Mouse (Mus musculus) G1E (cell line): ENCODE results near the gene Irs1.

Source experiments
- CTCF ChIP-seq: IDR thresholded peaks from 2 replicates; pipeline ENCODE4 v1.5.1; 2012; ENCODE audit warnings: low read depth, low read length, inconsistent platforms, mixed read lengths
- GATA1 ChIP-seq: IDR thresholded peaks from 2 replicates; pipeline ENCODE4 v1.6.1; 2012; ENCODE audit warnings: borderline replicate concordance, low read length, inconsistent platforms, mixed read lengths
- POLR2AphosphoS5 ChIP-seq: IDR thresholded peaks from 2 replicates; pipeline ENCODE4 v1.6.1; 2012; ENCODE audit warnings: low read depth, low read length, inconsistent platforms; ENCODE audit not compliant: insufficient replicate concordance

GRCm38 (mm10) chr1:82291930-82292712, 905 bp upstream of the Irs1 start:
- no peak for TF ChIP-seq CTCF
- no peak for TF ChIP-seq POLR2AphosphoS5
- no peak for TF ChIP-seq GATA1
